ENCODE assay signal across 7 mouse cellular contexts in the genomic region with DNA sequence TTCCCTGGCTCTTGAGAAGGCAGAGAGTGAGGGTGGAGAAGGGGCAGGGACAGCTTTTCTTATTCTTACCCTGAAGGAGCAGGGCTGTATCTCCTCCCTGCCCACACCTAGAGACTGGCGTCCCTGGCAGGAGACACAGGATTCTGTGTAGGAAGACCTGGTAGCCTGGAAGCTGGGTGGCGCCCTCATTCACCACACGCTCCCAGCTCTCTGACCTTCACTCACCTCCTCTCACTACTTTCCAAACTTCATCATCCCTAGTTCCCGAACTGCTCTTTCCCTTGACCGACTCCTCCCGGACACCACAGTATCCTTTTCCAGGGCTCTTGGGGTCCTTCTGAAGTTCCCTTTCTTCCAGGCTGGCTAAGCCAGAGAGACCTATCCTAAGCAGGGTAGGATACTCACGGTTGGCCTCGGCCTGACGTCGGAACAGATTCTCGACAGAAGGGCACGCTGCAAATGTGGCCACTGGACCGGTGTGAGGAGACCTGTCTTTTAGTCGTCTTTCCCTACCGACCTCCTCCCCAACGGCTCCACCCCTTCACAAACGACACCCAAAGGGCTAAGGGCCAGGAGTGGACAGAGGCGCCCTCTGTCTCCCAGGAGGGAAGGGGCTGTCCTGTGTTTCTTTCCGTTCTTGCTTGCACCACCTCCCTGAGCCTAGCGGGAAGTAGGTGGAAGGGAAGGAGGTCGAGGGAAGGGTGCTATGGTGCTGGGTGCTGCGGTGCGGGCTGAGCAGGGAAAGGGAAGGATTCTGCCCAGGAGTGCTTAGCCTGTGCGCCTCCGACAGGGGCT. TPM values are rescaled to one million over a fixed set of nuclear protein-coding genes. Genes with fewer than 3 reads are reported as not detected.
DNase-seq lines count a peak whose midpoint lies in the region; ATAC-seq and TF ChIP-seq lines count a peak whose summit lies in the region.

A gene (minus strand): TSS at position 597 of the 795 bp plus-strand sequence.
A gene (plus strand): TSS at position 640 of the 795 bp plus-strand sequence.

- peak within 1 kb of the TSS; percentile 64 to 84 for H3K4me3 ChIP-seq in MEL (ENCODE audit: control insufficient read depth in 1 of 2, insufficient read depth in 1 of 2, low read depth in 2 of 2, low read length in 2 of 2)
- H3K4me3 ChIP-seq in forebrain, embryonic 12.5 days (replicated peaks) = peak within 1 kb of the TSS; percentile 32
- peak within 1 kb of the TSS; percentile 75 for H3K4me3 ChIP-seq in lung, adult 2 months (replicated peaks; ENCODE audit: extremely low read depth, low read depth, low read length)

- WGBS in forebrain, embryonic 12.5 days = 3% methylated on average over 25 of the region's 25 CpGs
- WGBS in large intestine, adult 2 months = 2% methylated on average over 25 of the region's 25 CpGs
- 4% methylated on average over 25 of the region's 25 CpGs for WGBS in lung, adult 2 months

- DNase-seq in MEL (ENCODE audit: low read depth, low spot score) = peak; percentile 64
- DNase-seq in adrenal gland, postnatal 25 days = peak; percentile 72
- peak; percentile 77 for DNase-seq in heart, postnatal 25 days (ENCODE audit: low spot score)
- DNase-seq in large intestine, adult 2 months (ENCODE audit: low read depth, low spot score) = peak; percentile 85
- DNase-seq in lung, adult 2 months = peak; percentile 79

- no peaks in the 10 kb centered on the region for H3K9me3 ChIP-seq in MEL (replicated peaks; ENCODE audit: insufficient read depth, low read length)
- no peaks in the 10 kb centered on the region for H3K9me3 ChIP-seq in forebrain, embryonic 12.5 days

- peak within 1 kb of the TSS; percentile 60 for H3K4me2 ChIP-seq in forebrain, embryonic 12.5 days

- H3K27ac ChIP-seq in MEL (ENCODE audit: control insufficient read depth, low read depth, low read length) = no peak within 1 kb of the TSS; the same call in 1 of the 2 replicates
- H3K27ac ChIP-seq in forebrain, embryonic 12.5 days = no peak within 1 kb of the TSS

- no peaks in the 10 kb centered on the region for H3K27me3 ChIP-seq in MEL (ENCODE audit: control insufficient read depth in 1 of 2, insufficient read depth in 2 of 2, low read length in 2 of 2)
- peaks cover 46% of the 10 kb centered on the region for H3K27me3 ChIP-seq in forebrain, embryonic 12.5 days

- H3K79me2 ChIP-seq in MEL (ENCODE audit: control insufficient read depth, insufficient read depth, low read length, poor library complexity) = peaks cover 2% of the 10 kb centered on the region

- ATAC-seq in forebrain, embryonic 12.5 days (ENCODE audit: low FRiP score) = no peak
- ATAC-seq in neutrophil, adult 5-6 weeks (ENCODE audit: extremely low read depth, insufficient number of reproducible peaks, low FRiP score, poor library complexity, severe bottlenecking) = peak; percentile 8; the same call in 1 of the 2 replicates

- no peak for TF ChIP-seq EP300 in MEL (IDR thresholded peaks at IDR 0.05; ENCODE audit: low read depth in 1 of 2, low read length in 2 of 2)

- intact Hi-C loops in heart, postnatal 25 days (cut with DNase I) = loop anchor here (5.0 kb wide), 1 partner anchor 98 kb away; a partner anchor contains a TSS

- TF ChIP-seq RAD21 in MEL (IDR thresholded peaks at IDR 0.05; ENCODE audit: low read depth, low read length) = no peak; the same call in 1 of the 2 replicates

- H3K4me1 ChIP-seq in MEL (ENCODE audit: control insufficient read depth in 1 of 2, insufficient read depth in 2 of 2, low read length in 2 of 2) = peaks cover 0 to 17% of the 10 kb centered on the region in 2 experiments; a peak in 3 of 4 replicates
- H3K4me1 ChIP-seq in forebrain, embryonic 12.5 days = peaks cover 16% of the 10 kb centered on the region
- peaks cover 8% of the 10 kb centered on the region for H3K4me1 ChIP-seq in lung, adult 2 months (ENCODE audit: control insufficient read depth, insufficient read depth, low read length)

- TF ChIP-seq CTCF in MEL (IDR thresholded peaks at IDR 0.05 in 2 of 3, conservative IDR thresholded peaks at IDR 0.05 in 1 of 3; ENCODE audit: control insufficient read depth in 1 of 3, insufficient read depth in 1 of 3, low read depth in 2 of 3, low read length in 3 of 3, poor library complexity in 1 of 3, severe bottlenecking in 1 of 3) = peak in 2 of 3 experiments; percentile 9 to 29; a peak in 2 of 6 replicates
- no peak for TF ChIP-seq CTCF in lung, adult 2 months (IDR thresholded peaks at IDR 0.05; ENCODE audit: insufficient read depth, low read length)

- peaks cover 0 to 6% of the 10 kb centered on the region in 2 experiments; a peak in 2 of 4 replicates for H3K36me3 ChIP-seq in MEL (ENCODE audit: control insufficient read depth in 1 of 2, insufficient read depth in 2 of 2, low read length in 2 of 2)
- no peaks in the 10 kb centered on the region for H3K36me3 ChIP-seq in forebrain, embryonic 12.5 days (replicated peaks)

- TF ChIP-seq POLR2A in MEL (IDR thresholded peaks at IDR 0.05; ENCODE audit: control insufficient read depth in 1 of 2, insufficient read depth in 1 of 2, low read depth in 1 of 2, low read length in 2 of 2, poor library complexity in 1 of 2) = no peak; a peak in 1 of 4 replicates
- TF ChIP-seq POLR2A in lung, adult 2 months (IDR thresholded peaks at IDR 0.05; ENCODE audit: borderline replicate concordance, extremely low read depth, low read depth, low read length) = peak; percentile 83; the same call in 1 of the 2 replicates

- H3K9ac ChIP-seq in MEL (ENCODE audit: control insufficient read depth, low read depth, low read length, poor library complexity, severe bottlenecking) = peak within 1 kb of the TSS; percentile 70
- H3K9ac ChIP-seq in forebrain, embryonic 12.5 days = peak within 1 kb of the TSS; percentile 47

TF ChIP-seq in MEL, 35 proteins besides CTCF, POLR2A, EP300 and RAD21:
- TF ChIP-seq ELF1 (IDR thresholded peaks at IDR 0.05; ENCODE audit: low read depth, low read length) (0 out of 2 replicates have a peak, but pooled peaks have one; percentile 3), MXI1 (IDR thresholded peaks at IDR 0.05; ENCODE audit: low read depth, low read length) (no peak)

RNA-seq across cellular contexts. Expression of the first gene that starts in this region (rescaled TPM):
- total RNA-seq in MEL (2012; rRNA removed) = 8.7 and 14.4 TPM in 2 replicates
- 10 to 100 TPM in 1 of 2 experiments, not detected in 1; 22.2 TPM for polyA plus RNA-seq in MEL (2012; ENCODE audit: insufficient read depth in 1 of 2, insufficient read length in 2 of 2, low read depth in 1 of 2, low replicate concordance in 2 of 2, missing spikeins in 1 of 2)
- 108 and 131 TPM in 2 replicates for total RNA-seq in adrenal gland, postnatal 25 days (2021)
- polyA plus RNA-seq in forebrain, embryonic 12.5 days (2016; fragmentation: Nextera tagmentation; extraction: Ambion mirVana) = 5.1 and 7.0 TPM in 2 replicates
- 100 to 1,000 TPM; 777 to 804 TPM for total RNA-seq in heart, postnatal 25 days (2021)
- 44.1 and 52.5 TPM in 2 replicates for polyA plus RNA-seq in large intestine, adult 2 months (2012; rRNA removed)
- polyA plus RNA-seq in lung, adult 2 months (2012; rRNA removed) = 149 and 169 TPM in 2 replicates
- 11.2 and 13.0 TPM in 2 replicates for total RNA-seq in neutrophil, adult 5-6 weeks (2017)

RNA-seq across cellular contexts. Expression of the second gene that starts in this region (rescaled TPM):
- 26.1 and 29.9 TPM in 2 replicates for total RNA-seq in MEL (2012; rRNA removed)
- 10 to 100 TPM in 1 of 2 experiments, not detected in 1; 22.0 TPM for polyA plus RNA-seq in MEL (2012; ENCODE audit: insufficient read depth in 1 of 2, insufficient read length in 2 of 2, low read depth in 1 of 2, low replicate concordance in 2 of 2, missing spikeins in 1 of 2)
- 28.8 and 41.1 TPM in 2 replicates for total RNA-seq in adrenal gland, postnatal 25 days (2021)
- 8.1 and 8.6 TPM in 2 replicates for polyA plus RNA-seq in forebrain, embryonic 12.5 days (2016; fragmentation: Nextera tagmentation; extraction: Ambion mirVana)
- total RNA-seq in heart, postnatal 25 days (2021) = 10 to 100 TPM; 27.1 to 29.7 TPM
- 36.9 and 50.0 TPM in 2 replicates for polyA plus RNA-seq in large intestine, adult 2 months (2012; rRNA removed)
- polyA plus RNA-seq in lung, adult 2 months (2012; rRNA removed) = 81.0 and 103 TPM in 2 replicates
- total RNA-seq in neutrophil, adult 5-6 weeks (2017) = 35.1 and 41.4 TPM in 2 replicates
